Mouse (Mus musculus) midbrain, embryonic 10.5 days (tissue): ENCODE measurements around the gene Appbp2. TPM values are rescaled to one million over a fixed set of nuclear protein-coding genes. Genes with fewer than 3 reads are reported as not detected.

Experiments
- DNase-seq: peaks from one replicate; pipeline ENCODE4 v3.0.0-alpha.2; 2017; ENCODE audit warnings: low spot score
- H3K27ac ChIP-seq: fragments of 300-500 bp; sonication (generic); replicated peaks from 2 replicates; pipeline ENCODE4 v1.5.1; 2016; ENCODE audit warnings: mild to moderate bottlenecking
- H3K27me3 ChIP-seq: fragments of 300-500 bp; sonication (generic); 2 replicates; pipeline ENCODE4 v1.6.1; 2016; ENCODE audit warnings: low read depth, mild to moderate bottlenecking; ENCODE audit not compliant: poor library complexity, severe bottlenecking
- H3K36me3 ChIP-seq: fragments of 300-500 bp; sonication (generic); 2 replicates; pipeline ENCODE4 v1.6.1; 2016; ENCODE audit warnings: mild to moderate bottlenecking, moderate library complexity
- H3K4me1 ChIP-seq: fragments of 300-500 bp; sonication (generic); 2 replicates; pipeline ENCODE4 v1.6.1; 2016
- H3K4me3 ChIP-seq: fragments of 300-500 bp; sonication (generic); 2 replicates; pipeline ENCODE4 v1.5.1; 2016; ENCODE audit warnings: mild to moderate bottlenecking, moderate library complexity
- H3K9me3 ChIP-seq: fragments of 300-500 bp; sonication (generic); replicated peaks from 2 replicates; pipeline ENCODE4 v1.6.1; 2016; ENCODE audit warnings: mild to moderate bottlenecking
- WGBS: fragments of 180-500 bp; shearing (Covaris S2); methylation state at CpG from one replicate; pipeline ENCODE4 v1.1.7; 2016; 5-methylcytosine and 5-hydroxymethylcytosine counted together
- polyA plus RNA-seq: library from polyadenylated mRNA; unstranded; fragments of >200 nt; fragmentation: Nextera tagmentation; extraction: Ambion mirVana; gene quantifications from 2 replicates; pipeline ENCODE4 v1.2.1, GENCODE M21; 2016

Gene Appbp2
- polyA plus RNA-seq, 1 experiment from 2014 or later: 46.0 TPM

- no peak overlapping the region for H3K27ac ChIP-seq
- no peaks in the 10 kb centered on the region for H3K27me3 ChIP-seq
- H3K36me3 ChIP-seq: peaks cover 81% of the 10 kb centered on the region
- 92% methylated on average over 2 of the region's 2 CpGs for WGBS
- no peak overlapping the region for H3K4me3 ChIP-seq
- no peaks in the 10 kb centered on the region for H3K4me1 ChIP-seq
- H3K9me3 ChIP-seq: no peaks in the 10 kb centered on the region
- DNase-seq: no peak
Measured at GRCm38 (mm10) chr11:85213215-85213614, 21.7 kb downstream of the Appbp2 start.

- peaks cover 100% of the 10 kb centered on the region for H3K36me3 ChIP-seq
- no peak overlapping the region for H3K27ac ChIP-seq
- 96% methylated on average over 2 of the region's 2 CpGs for WGBS
Measured at GRCm38 (mm10) chr11:85211151-85211550, 23.8 kb downstream of the Appbp2 start.

GRCm38 (mm10) chr11:85206231-85206630, 28.7 kb downstream of the Appbp2 start:
- no peaks in the 10 kb centered on the region for H3K27me3 ChIP-seq
- H3K4me3 ChIP-seq: no peak overlapping the region
- no peak for DNase-seq
- no peaks in the 10 kb centered on the region for H3K4me1 ChIP-seq
- H3K27ac ChIP-seq: no peak overlapping the region
- H3K9me3 ChIP-seq: no peaks in the 10 kb centered on the region
- peaks cover 97% of the 10 kb centered on the region for H3K36me3 ChIP-seq

More at GRCm38 (mm10) chr11:85211151-85211550, 23.8 kb downstream of the Appbp2 start:
- no peaks in the 10 kb centered on the region for H3K9me3 ChIP-seq
- H3K4me3 ChIP-seq: no peak overlapping the region
- no peaks in the 10 kb centered on the region for H3K27me3 ChIP-seq
- no peaks in the 10 kb centered on the region for H3K4me1 ChIP-seq
- DNase-seq: no peak

- Histone ChIP-seq H3K4me1 (no peaks in the 10 kb centered on the region), H3K27me3 (no peaks in the 10 kb centered on the region), H3K9me3 (no peaks in the 10 kb centered on the region), H3K4me3 (no peak overlapping the region), H3K27ac (no peak overlapping the region), H3K36me3 (peaks cover 100% of the 10 kb centered on the region)
- DNase-seq: no peak
- WGBS: 92% methylated on average over 2 of the region's 2 CpGs
Measured at GRCm38 (mm10) chr11:85198906-85199305, 36.0 kb downstream of the Appbp2 start.

GRCm38 (mm10) chr11:85196046-85196445, 38.9 kb downstream of the Appbp2 start:
- Histone ChIP-seq H3K4me1 (no peaks in the 10 kb centered on the region), H3K4me3 (no peak overlapping the region), H3K36me3 (peaks cover 99% of the 10 kb centered on the region), H3K27ac (no peak overlapping the region), H3K9me3 (no peaks in the 10 kb centered on the region), H3K27me3 (no peaks in the 10 kb centered on the region)
- WGBS: 94% methylated on average over 9 of the region's 9 CpGs
- no peak for DNase-seq

GRCm38 (mm10) chr11:85194206-85194605, 40.7 kb downstream of the Appbp2 start:
- Histone ChIP-seq H3K36me3 (peaks cover 99% of the 10 kb centered on the region), H3K27me3 (no peaks in the 10 kb centered on the region), H3K4me1 (no peaks in the 10 kb centered on the region), H3K9me3 (no peaks in the 10 kb centered on the region), H3K27ac (no peak overlapping the region), H3K4me3 (no peak overlapping the region)
- no peak for DNase-seq
- WGBS: 96% methylated on average over 11 of the region's 11 CpGs

GRCm38 (mm10) chr11:85190741-85191140, 44.2 kb downstream of the Appbp2 start:
- peaks cover 75% of the 10 kb centered on the region for H3K36me3 ChIP-seq
- WGBS: 97% methylated on average over 12 of the region's 12 CpGs
- DNase-seq: no peak

GRCm38 (mm10) chr11:85189110-85189509, 45.8 kb downstream of the Appbp2 start:
- Histone ChIP-seq H3K4me3 (no peak overlapping the region), H3K27ac (no peak overlapping the region), H3K36me3 (peaks cover 58% of the 10 kb centered on the region), H3K4me1 (no peaks in the 10 kb centered on the region), H3K27me3 (no peaks in the 10 kb centered on the region), H3K9me3 (no peaks in the 10 kb centered on the region)
- DNase-seq: no peak
- 94% methylated on average over 4 of the region's 4 CpGs for WGBS

More at GRCm38 (mm10) chr11:85190741-85191140, 44.2 kb downstream of the Appbp2 start:
- H3K27me3 ChIP-seq: no peaks in the 10 kb centered on the region
- H3K9me3 ChIP-seq: no peaks in the 10 kb centered on the region
- H3K27ac ChIP-seq: no peak overlapping the region
- no peak overlapping the region for H3K4me3 ChIP-seq
- no peaks in the 10 kb centered on the region for H3K4me1 ChIP-seq

- Histone ChIP-seq H3K27ac (no peak overlapping the region), H3K36me3 (peaks cover 17% of the 10 kb centered on the region), H3K27me3 (no peaks in the 10 kb centered on the region), H3K4me3 (no peak overlapping the region), H3K9me3 (no peaks in the 10 kb centered on the region), H3K4me1 (peaks cover 11% of the 10 kb centered on the region)
- 92% methylated on average over 6 of the region's 6 CpGs for WGBS
- DNase-seq: no peak
Measured at GRCm38 (mm10) chr11:85184839-85185238, 50.1 kb downstream of the Appbp2 start.

GRCm38 (mm10) chr11:85184082-85184481, 50.8 kb downstream of the Appbp2 start:
- H3K4me1 ChIP-seq: peaks cover 11% of the 10 kb centered on the region
- H3K9me3 ChIP-seq: no peaks in the 10 kb centered on the region
- no peaks in the 10 kb centered on the region for H3K27me3 ChIP-seq
- no peak overlapping the region for H3K4me3 ChIP-seq
- peaks cover 9% of the 10 kb centered on the region for H3K36me3 ChIP-seq
- WGBS: 62% methylated on average over 5 of the region's 5 CpGs
- DNase-seq: peak; percentile 33
- H3K27ac ChIP-seq: no peak overlapping the region

GRCm38 (mm10) chr11:85183284-85183779, 51.6 kb downstream of the Appbp2 start:
- H3K9me3 ChIP-seq: no peaks in the 10 kb centered on the region
- peaks cover 11% of the 10 kb centered on the region for H3K4me1 ChIP-seq
- H3K27me3 ChIP-seq: no peaks in the 10 kb centered on the region
- DNase-seq: no peak
- peak overlapping the region; percentile 80 for H3K27ac ChIP-seq
- peak overlapping the region; percentile 53 for H3K4me3 ChIP-seq
- WGBS: 32% methylated on average over 13 of the region's 13 CpGs
- peaks cover 2% of the 10 kb centered on the region for H3K36me3 ChIP-seq

GRCm38 (mm10) chr11:85182617-85183283, 52.2 kb downstream of the Appbp2 start:
- peaks cover 11% of the 10 kb centered on the region for H3K4me1 ChIP-seq
- no peaks in the 10 kb centered on the region for H3K27me3 ChIP-seq
- WGBS: 8% methylated on average over 20 of the region's 20 CpGs
- H3K4me3 ChIP-seq: peak overlapping the region; percentile 53
- peak overlapping the region; percentile 80 for H3K27ac ChIP-seq
- no peaks in the 10 kb centered on the region for H3K36me3 ChIP-seq
- H3K9me3 ChIP-seq: no peaks in the 10 kb centered on the region
- peak; percentile 87 for DNase-seq

- Histone ChIP-seq H3K36me3 (no peaks in the 10 kb centered on the region), H3K27me3 (no peaks in the 10 kb centered on the region), H3K9me3 (no peaks in the 10 kb centered on the region), H3K27ac (no peak overlapping the region), H3K4me1 (peaks cover 10% of the 10 kb centered on the region), H3K4me3 (no peak overlapping the region)
- no peak for DNase-seq
- 87% methylated on average over 4 of the region's 4 CpGs for WGBS
Measured at GRCm38 (mm10) chr11:85178413-85178812, 56.5 kb downstream of the Appbp2 start.
